Mouse (Mus musculus): Measurements from ENCODE around the gene Fgfrl1. TPM values are rescaled to one million over a fixed set of nuclear protein-coding genes. Genes with fewer than 3 reads are reported as not detected.

Gene Fgfrl1
- polyA plus RNA-seq, 1 experiment from 2014 or later, result 32.0 TPM

DNA sequence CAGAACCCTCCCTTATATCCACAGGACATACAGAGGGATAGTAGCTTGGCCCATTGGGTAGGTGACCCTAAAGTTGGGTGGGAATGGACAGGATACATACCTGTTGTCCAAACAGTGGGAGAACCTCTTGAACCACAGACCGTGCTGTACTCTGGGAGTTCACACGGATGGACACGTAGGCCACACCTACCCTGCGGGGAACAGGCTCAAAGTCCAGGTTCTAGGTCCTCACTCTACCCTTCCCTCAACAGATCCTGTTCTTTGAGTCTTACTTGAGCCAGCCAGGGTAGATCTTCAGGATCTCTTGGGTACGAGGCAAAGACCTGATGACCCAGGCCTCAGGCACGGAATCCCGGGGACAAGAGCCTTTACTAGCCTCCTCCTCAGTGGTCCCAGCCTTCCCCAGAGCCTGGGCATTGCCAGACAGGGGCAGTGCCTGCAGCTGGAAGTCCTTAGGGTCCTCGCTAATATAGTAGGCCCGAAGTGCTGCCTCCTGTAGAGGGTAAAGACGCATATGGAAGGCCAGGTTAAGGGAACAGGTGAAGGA, 37.7 kb upstream of the Fgfrl1 start:
- Histone ChIP-seq H3K4me2 (no peak overlapping the region), H3K4me3 (no peak overlapping the region), H3K27ac (no peak overlapping the region), H3K9ac (no peak overlapping the region), H3K9me3 (no peaks in the 10 kb centered on the region), H3K4me1 (peaks cover 11% of the 10 kb centered on the region), H3K27me3 (no peaks in the 10 kb centered on the region), H3K36me3 (peaks cover 78% of the 10 kb centered on the region)
- no peak for ATAC-seq (ENCODE audit: insufficient number of reproducible peaks, low FRiP score, low TSS enrichment, low read depth)
- WGBS, result 91% methylated on average over 10 of the region's 10 CpGs

DNA sequence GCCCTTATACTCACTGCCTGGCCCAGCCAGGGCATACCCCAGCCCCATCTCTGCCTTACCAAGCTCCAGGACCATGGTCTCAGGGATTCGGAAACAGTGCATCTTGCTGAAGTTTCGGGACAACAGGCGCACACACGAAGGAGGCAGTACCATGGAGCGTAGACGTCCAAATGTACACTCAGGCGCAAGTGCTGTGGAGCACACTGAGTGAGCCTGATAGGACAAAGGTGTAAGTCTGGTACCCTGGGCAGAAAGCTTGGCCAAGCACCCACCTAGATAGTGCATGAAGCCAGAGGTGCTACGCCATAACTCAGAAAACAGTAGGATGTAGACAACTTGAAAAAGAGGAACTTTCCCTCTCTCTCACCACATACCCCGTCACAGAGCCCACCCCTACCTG, 36.8 kb upstream of the Fgfrl1 start:
- H3K4me2 ChIP-seq, result no peak overlapping the region
- H3K9me3 ChIP-seq, result no peaks in the 10 kb centered on the region
- no peak overlapping the region for H3K4me3 ChIP-seq
- H3K36me3 ChIP-seq, result peaks cover 71% of the 10 kb centered on the region
- 96% methylated on average over 9 of the region's 9 CpGs for WGBS
- no peak overlapping the region for H3K27ac ChIP-seq
- H3K9ac ChIP-seq, result no peak overlapping the region
- no peak for ATAC-seq (ENCODE audit: insufficient number of reproducible peaks, low FRiP score, low TSS enrichment, low read depth)
- peaks cover 16% of the 10 kb centered on the region for H3K4me1 ChIP-seq
- H3K27me3 ChIP-seq, result no peaks in the 10 kb centered on the region

DNA sequence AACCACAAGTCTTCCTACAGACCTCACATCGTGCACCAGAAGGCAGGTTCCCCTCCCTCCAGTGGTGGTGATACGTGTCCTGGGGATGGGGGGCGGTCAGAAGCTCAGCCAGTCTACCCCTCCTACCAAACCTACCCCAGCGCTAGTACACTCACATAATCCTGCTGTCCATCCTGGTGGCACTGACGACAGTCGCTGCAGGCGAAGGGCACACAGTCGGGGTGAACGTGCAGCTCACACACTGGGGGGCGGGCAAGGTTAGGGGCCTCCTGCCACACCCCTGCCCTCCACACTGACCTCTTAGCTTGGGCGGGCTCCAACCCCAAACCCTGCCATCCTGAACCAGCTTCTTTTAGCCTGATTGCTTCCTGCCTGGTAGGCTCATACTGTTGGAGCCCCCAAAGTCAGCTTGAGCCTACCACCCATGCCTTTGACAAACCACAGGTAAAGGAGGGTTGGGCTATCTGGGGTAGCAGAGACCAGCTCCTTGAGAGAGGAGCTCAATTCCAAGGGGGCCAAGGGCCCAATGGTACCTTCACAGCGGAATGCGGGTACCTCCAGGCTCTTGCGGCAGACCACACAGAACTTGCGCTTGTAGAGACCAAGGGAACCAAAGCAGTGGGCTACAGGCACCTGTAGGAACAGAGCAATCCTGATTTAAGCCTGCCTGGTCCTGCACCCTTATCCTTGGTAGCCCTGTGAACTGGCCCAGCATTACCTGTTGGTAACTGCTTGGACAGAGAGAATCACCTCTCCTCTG, 36.1 kb upstream of the Fgfrl1 start:
- Histone ChIP-seq H3K27me3 (no peaks in the 10 kb centered on the region), H3K36me3 (peaks cover 65% of the 10 kb centered on the region), H3K9ac (no peak overlapping the region), H3K4me2 (no peak overlapping the region), H3K4me1 (peaks cover 20% of the 10 kb centered on the region), H3K4me3 (no peak overlapping the region), H3K9me3 (no peaks in the 10 kb centered on the region), H3K27ac (no peak overlapping the region)
- WGBS, result 93% methylated on average over 15 of the region's 15 CpGs
- no peak for ATAC-seq (ENCODE audit: insufficient number of reproducible peaks, low FRiP score, low TSS enrichment, low read depth)

DNA sequence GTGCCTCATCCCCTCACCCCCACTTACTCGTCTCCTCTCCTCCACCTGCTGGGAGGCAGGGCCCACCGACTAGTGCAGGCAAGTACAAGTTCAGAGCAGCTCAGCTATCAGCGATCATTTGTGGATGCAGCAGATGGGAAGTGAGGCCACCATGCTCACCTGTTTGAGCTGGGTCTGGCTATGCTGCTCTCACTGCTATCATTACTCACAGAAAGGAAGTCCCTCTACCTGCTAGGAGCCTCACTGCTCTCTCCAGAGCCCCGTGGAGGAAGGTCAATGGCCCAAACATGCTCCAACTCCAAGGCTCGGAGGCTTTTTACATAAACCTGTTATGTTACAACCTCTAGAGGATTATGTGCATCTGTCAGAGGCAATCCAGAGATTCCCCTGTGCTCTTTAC, 34.8 kb upstream of the Fgfrl1 start:
- Histone ChIP-seq H3K9ac (no peak overlapping the region), H3K4me3 (no peak overlapping the region), H3K27me3 (no peaks in the 10 kb centered on the region), H3K9me3 (no peaks in the 10 kb centered on the region), H3K27ac (no peak overlapping the region), H3K4me1 (peaks cover 21% of the 10 kb centered on the region), H3K4me2 (no peak overlapping the region), H3K36me3 (peaks cover 56% of the 10 kb centered on the region)
- WGBS, result 77% methylated on average over 5 of the region's 5 CpGs
- no peak for ATAC-seq (ENCODE audit: insufficient number of reproducible peaks, low FRiP score, low TSS enrichment, low read depth)

- Histone ChIP-seq H3K4me2 (no peak overlapping the region), H3K4me1 (peaks cover 21% of the 10 kb centered on the region), H3K27me3 (no peaks in the 10 kb centered on the region), H3K36me3 (peaks cover 44% of the 10 kb centered on the region), H3K4me3 (no peak overlapping the region), H3K9ac (no peak overlapping the region), H3K9me3 (no peaks in the 10 kb centered on the region), H3K27ac (no peak overlapping the region)
- WGBS, result 77% methylated on average over 1 of the region's 1 CpGs
- ATAC-seq (ENCODE audit: insufficient number of reproducible peaks, low FRiP score, low TSS enrichment, low read depth), result no peak
These were observed 33.6 kb upstream of the Fgfrl1 start for GRCm38 (mm10) chr5:108658611-108659010.

DNA sequence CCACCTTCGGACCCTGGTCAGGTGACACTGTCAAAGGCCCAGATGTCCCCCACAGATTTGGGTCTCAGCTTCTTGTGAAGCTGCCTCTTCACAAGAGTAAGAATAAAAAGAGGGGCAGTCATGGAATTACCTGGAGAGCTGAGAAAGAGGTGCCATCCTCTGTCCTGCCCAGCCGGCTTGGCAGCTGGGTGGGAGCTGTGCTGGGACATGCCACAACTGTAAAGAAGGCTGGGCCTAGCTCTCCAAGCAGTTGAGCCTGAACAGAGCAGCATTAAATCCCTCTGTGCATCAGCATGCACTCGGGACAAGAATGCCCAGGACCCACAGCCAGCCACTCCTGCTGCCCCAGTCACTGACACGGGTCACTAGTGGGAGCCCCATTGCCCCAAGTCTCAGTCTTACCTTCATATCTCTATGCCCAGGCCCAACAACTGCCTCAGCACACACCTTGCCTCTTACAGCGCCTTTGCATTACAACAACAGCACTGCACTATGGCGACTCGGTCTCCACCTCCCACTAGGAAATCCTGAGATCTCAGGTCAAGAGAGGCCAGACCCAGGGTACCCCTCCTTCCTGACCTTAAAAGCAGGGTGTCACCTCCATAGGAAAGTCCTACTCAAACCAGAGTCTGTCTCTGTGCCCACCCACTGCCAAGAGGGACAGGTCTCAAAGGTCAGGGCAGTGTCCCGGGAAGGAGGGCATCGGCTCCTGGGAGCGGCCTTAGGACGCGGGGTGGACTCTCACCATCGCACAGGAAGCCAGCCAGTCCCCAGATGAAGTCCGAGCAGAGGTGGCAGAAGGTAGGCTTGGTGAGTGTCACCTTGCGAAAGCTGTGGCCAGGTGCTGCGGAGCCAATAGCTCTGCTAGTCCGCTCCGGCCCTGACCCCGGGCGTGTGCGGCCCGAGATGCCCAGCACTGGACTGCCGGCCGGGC, 32.2 kb upstream of the Fgfrl1 start, which contains the start of gene Idua:
Idua (plus strand) TSS at position 634 of the 934 bp plus-strand sequence.
- WGBS, result 9% methylated on average over 24 of the region's 24 CpGs
- Histone ChIP-seq H3K4me3 (peak within 1 kb of the TSS; percentile 63), H3K4me1 (peaks cover 21% of the 10 kb centered on the region), H3K9ac (peak within 1 kb of the TSS; percentile 69), H3K4me2 (peak within 1 kb of the TSS; percentile 83), H3K27ac (peak within 1 kb of the TSS; percentile 51; the same call in 1 of the 2 replicates), H3K27me3 (no peaks in the 10 kb centered on the region; the same call in 1 of the 2 replicates), H3K36me3 (peaks cover 30% of the 10 kb centered on the region), H3K9me3 (no peaks in the 10 kb centered on the region)
- ATAC-seq (ENCODE audit: insufficient number of reproducible peaks, low FRiP score, low TSS enrichment, low read depth), result peak; percentile 12; the same call in 1 of the 2 replicates

DNA sequence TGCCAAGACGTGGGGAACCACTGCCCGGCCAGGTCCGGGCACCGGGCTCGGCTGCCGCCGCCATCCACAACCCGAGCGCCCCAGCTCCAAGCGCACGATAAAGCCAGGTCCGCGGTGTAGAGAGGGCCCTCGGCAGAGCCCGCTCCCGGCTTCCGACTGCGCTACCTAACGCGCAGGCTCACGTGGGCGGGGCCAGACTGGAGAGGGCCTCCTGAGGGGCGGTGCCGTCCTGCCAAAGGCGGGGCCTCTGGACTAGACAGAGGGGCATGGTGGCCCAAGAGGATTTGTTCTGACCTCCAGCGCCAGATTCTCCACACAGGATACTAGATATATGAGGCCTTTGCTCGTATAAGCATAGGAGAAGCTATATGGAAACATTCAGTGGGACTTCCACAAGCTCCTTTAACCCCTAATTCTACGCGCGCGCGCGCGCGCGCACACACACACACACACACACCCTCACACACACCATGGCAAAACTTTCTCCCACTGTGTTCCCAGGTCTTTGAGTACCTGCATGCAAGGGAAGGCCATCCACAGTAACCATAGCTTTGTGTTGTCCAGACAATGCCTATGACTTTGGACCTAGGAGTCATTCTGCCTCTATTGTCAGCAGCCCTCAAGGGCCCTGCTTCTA, 31.4 kb upstream of the Fgfrl1 start:
- Histone ChIP-seq H3K27ac (peak overlapping the region; percentile 51; the same call in 1 of the 2 replicates), H3K4me1 (peaks cover 21% of the 10 kb centered on the region), H3K9me3 (no peaks in the 10 kb centered on the region), H3K27me3 (no peaks in the 10 kb centered on the region; the same call in 1 of the 2 replicates), H3K9ac (peak overlapping the region; percentile 69), H3K4me2 (peak overlapping the region; percentile 83), H3K4me3 (peak overlapping the region; percentile 63), H3K36me3 (peaks cover 22% of the 10 kb centered on the region)
- WGBS, result 16% methylated on average over 36 of the region's 36 CpGs
- ATAC-seq (ENCODE audit: insufficient number of reproducible peaks, low FRiP score, low TSS enrichment, low read depth), result peak; percentile 93

DNA sequence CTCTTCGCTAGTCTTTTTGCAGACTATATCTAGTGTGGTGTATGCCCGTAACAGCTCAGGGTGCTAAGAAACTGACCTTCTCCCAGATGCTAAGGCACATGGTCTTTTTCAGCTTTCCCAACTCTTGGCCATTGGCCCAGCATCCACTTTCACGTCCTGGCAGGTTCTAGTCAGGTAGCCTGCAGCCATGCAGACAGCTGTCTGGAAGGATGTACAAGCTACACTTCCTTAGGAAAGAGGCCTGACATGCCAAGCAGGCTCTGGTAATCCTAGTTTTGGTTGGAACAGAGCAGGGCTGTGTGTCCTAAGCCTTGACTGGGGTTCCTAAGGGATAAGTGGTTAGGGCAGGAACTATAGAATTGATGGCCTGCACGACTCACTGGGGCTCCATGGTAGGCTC, 29.4 kb upstream of the Fgfrl1 start:
- Histone ChIP-seq H3K9me3 (no peaks in the 10 kb centered on the region), H3K4me2 (no peak overlapping the region), H3K4me3 (no peak overlapping the region), H3K27me3 (no peaks in the 10 kb centered on the region; the same call in 1 of the 2 replicates), H3K4me1 (peaks cover 21% of the 10 kb centered on the region), H3K27ac (no peak overlapping the region), H3K9ac (no peak overlapping the region), H3K36me3 (0 out of 2 replicates have a peak, but pooled peaks cover 3% of the 10 kb centered on the region)
- no peak for ATAC-seq (ENCODE audit: insufficient number of reproducible peaks, low FRiP score, low TSS enrichment, low read depth)
- WGBS, result 77% methylated on average over 4 of the region's 4 CpGs

GRCm38 (mm10) chr5:108665066-108665465, 27.1 kb upstream of the Fgfrl1 start:
- WGBS, result 40% methylated on average over 3 of the region's 3 CpGs
- ATAC-seq (ENCODE audit: insufficient number of reproducible peaks, low FRiP score, low TSS enrichment, low read depth), result no peak
- Histone ChIP-seq H3K9me3 (no peaks in the 10 kb centered on the region), H3K4me2 (no peak overlapping the region), H3K4me1 (peaks cover 17% of the 10 kb centered on the region), H3K9ac (no peak overlapping the region), H3K4me3 (no peak overlapping the region), H3K27ac (no peak overlapping the region), H3K36me3 (no peaks in the 10 kb centered on the region), H3K27me3 (no peaks in the 10 kb centered on the region; the same call in 1 of the 2 replicates)

DNA sequence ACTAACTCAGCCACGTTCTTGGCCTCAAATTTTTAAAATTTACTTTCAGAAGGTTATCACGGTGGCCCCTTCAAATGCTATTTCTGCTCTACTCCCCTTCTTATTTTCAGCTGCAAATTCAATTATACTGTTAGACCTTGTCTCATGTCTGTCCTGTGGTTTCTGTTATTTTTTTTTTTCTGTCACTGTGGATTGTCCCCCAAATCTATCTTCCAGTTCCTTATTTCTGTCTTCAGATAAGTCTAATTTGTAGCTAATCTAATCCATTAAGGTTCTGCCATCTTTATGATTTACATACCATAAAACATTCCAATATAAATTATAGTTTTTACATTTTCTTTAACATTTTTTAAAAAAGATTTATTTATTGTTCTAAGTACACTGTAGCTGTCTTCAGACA, 24.8 kb upstream of the Fgfrl1 start:
- no peak for ATAC-seq (ENCODE audit: insufficient number of reproducible peaks, low FRiP score, low TSS enrichment, low read depth)
- Histone ChIP-seq H3K36me3 (peaks cover 12% of the 10 kb centered on the region), H3K4me2 (no peak overlapping the region), H3K4me3 (no peak overlapping the region), H3K4me1 (peaks cover 20% of the 10 kb centered on the region), H3K27ac (no peak overlapping the region), H3K9ac (no peak overlapping the region), H3K27me3 (no peaks in the 10 kb centered on the region; the same call in 1 of the 2 replicates), H3K9me3 (no peaks in the 10 kb centered on the region)
- 74% methylated on average over 2 of the region's 2 CpGs for WGBS

DNA sequence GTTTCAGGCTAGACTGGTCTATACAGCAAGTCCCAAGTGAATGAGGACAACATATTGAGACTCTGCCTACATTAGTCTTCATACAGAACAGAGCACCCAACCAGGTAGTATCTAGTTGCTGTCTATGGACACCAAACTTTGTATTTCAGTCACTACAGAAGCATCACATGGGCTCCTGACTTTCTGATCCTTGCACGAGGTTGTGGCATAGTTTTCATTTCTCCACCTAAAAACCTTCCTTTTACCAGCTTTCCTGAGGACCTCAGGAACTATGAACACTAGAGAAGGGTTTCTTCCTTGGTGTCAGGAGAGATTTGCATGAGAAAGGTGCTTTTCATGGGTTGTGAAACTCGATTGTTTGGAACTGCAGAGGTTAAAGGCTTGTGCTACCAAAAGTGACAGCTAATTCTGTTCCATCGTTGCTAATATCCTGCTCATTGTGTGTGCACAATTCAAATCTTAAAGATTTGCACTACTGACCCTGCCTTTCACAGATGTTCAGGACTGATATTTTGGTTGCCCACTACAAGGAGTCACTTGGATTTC, 23.7 kb upstream of the Fgfrl1 start:
- H3K9ac ChIP-seq, result no peak overlapping the region
- peak overlapping the region; percentile 68 for H3K4me2 ChIP-seq
- H3K27me3 ChIP-seq, result no peaks in the 10 kb centered on the region; the same call in 1 of the 2 replicates
- 8% methylated on average over 3 of the region's 3 CpGs for WGBS
- H3K27ac ChIP-seq, result peak overlapping the region; percentile 90
- peak overlapping the region; percentile 51 for H3K4me3 ChIP-seq
- H3K36me3 ChIP-seq, result peaks cover 21% of the 10 kb centered on the region
- no peaks in the 10 kb centered on the region for H3K9me3 ChIP-seq
- no peak for ATAC-seq (ENCODE audit: insufficient number of reproducible peaks, low FRiP score, low TSS enrichment, low read depth)
- H3K4me1 ChIP-seq, result peaks cover 20% of the 10 kb centered on the region

Data from limb, embryonic 15.5 days (tissue).